Mouse (Mus musculus) embryonic facial prominence, embryonic 11.5 days (tissue): ENCODE measurements around the gene Gsta4. TPM values are rescaled to one million over a fixed set of nuclear protein-coding genes. Genes with fewer than 3 reads are reported as not detected.

Experiments used
- ATAC-seq: fragments of 200-750 bp; cut with Nextera tagmentation; replicated peaks from 2 replicates; pipeline ENCODE4 v1.8.0; 2017; ENCODE audit warnings: low read depth; ENCODE audit not compliant: insufficient number of reproducible peaks, low FRiP score, low TSS enrichment
- DNase-seq: peaks from one replicate; pipeline ENCODE4 v3.0.0-alpha.2; 2015; ENCODE audit warnings: low spot score
- H3K27ac ChIP-seq: fragments of 300-500 bp; sonication (generic); replicated peaks from 2 replicates; pipeline ENCODE4 v1.5.1; 2014; ENCODE audit warnings: mild to moderate bottlenecking, low read depth, low read length, control low read depth
- H3K27me3 ChIP-seq: fragments of 300-500 bp; sonication (generic); 2 replicates; pipeline ENCODE4 v1.6.1; 2014; ENCODE audit warnings: mild to moderate bottlenecking, low read length, moderate library complexity, mixed read lengths; ENCODE audit not compliant: control insufficient read depth, insufficient read depth
- H3K36me3 ChIP-seq: fragments of 300-500 bp; sonication (generic); replicated peaks from 2 replicates; pipeline ENCODE4 v1.6.1; 2014; ENCODE audit warnings: low read depth, mild to moderate bottlenecking, low read length, moderate library complexity, mixed read lengths; ENCODE audit not compliant: control insufficient read depth, insufficient read depth
- H3K4me1 ChIP-seq: fragments of 300-500 bp; sonication (generic); 2 replicates; pipeline ENCODE4 v1.6.1; 2014; ENCODE audit warnings: low read length, mixed read lengths; ENCODE audit not compliant: control insufficient read depth, insufficient read depth
- H3K4me2 ChIP-seq: fragments of 300-500 bp; sonication (generic); 2 replicates; pipeline ENCODE4 v1.6.1; 2014; ENCODE audit warnings: low read depth, mild to moderate bottlenecking, control low read depth, low read length, moderate library complexity
- H3K4me3 ChIP-seq: fragments of 300-500 bp; sonication (generic); 2 replicates; pipeline ENCODE4 v1.5.1; 2014; ENCODE audit warnings: low read depth, low read length, control low read depth
- H3K9ac ChIP-seq: fragments of 300-500 bp; sonication (generic); replicated peaks from 2 replicates; pipeline ENCODE4 v1.6.1; 2014; ENCODE audit warnings: mild to moderate bottlenecking, control low read depth, low read length
- H3K9me3 ChIP-seq: fragments of 300-500 bp; sonication (generic); replicated peaks from 2 replicates; pipeline ENCODE4 v1.6.1; 2016; ENCODE audit warnings: mild to moderate bottlenecking, low read length, inconsistent platforms, mixed read lengths; ENCODE audit not compliant: control insufficient read depth
- WGBS: fragments of 180-500 bp; shearing (Covaris S2); extraction: QIAGEN DNeasy Blood & Tissue Kit; methylation state at CpG from one replicate; pipeline ENCODE4 v1.1.7; 2014; 5-methylcytosine and 5-hydroxymethylcytosine counted together
- polyA plus RNA-seq: library from polyadenylated mRNA; unstranded; fragments of >200 nt; fragmentation: Nextera tagmentation; extraction: Ambion mirVana; gene quantifications from 2 replicates; pipeline ENCODE4 v1.2.1, GENCODE M21; 2014

Gene Gsta4
- polyA plus RNA-seq, 1 experiment from 2014 or later = 120 TPM

GRCm38 (mm10) chr9:78154211-78154977, 28.2 kb upstream of the Gsta4 start:
- WGBS = 84% methylated on average over 11 of the region's 11 CpGs
- H3K27ac ChIP-seq = no peak overlapping the region
- peaks cover 7% of the 10 kb centered on the region for H3K36me3 ChIP-seq
- no peak overlapping the region for H3K4me2 ChIP-seq
- H3K4me1 ChIP-seq = no peaks in the 10 kb centered on the region
- H3K27me3 ChIP-seq = no peaks in the 10 kb centered on the region
- ATAC-seq (no peak), DNase-seq (no peak)
- H3K4me3 ChIP-seq = no peak overlapping the region
- no peak overlapping the region for H3K9ac ChIP-seq
- no peaks in the 10 kb centered on the region for H3K9me3 ChIP-seq

- Histone ChIP-seq H3K9me3 (no peaks in the 10 kb centered on the region), H3K27ac (no peak overlapping the region), H3K27me3 (no peaks in the 10 kb centered on the region), H3K9ac (no peak overlapping the region), H3K36me3 (peaks cover 22% of the 10 kb centered on the region), H3K4me1 (no peaks in the 10 kb centered on the region), H3K4me2 (no peak overlapping the region), H3K4me3 (no peak overlapping the region)
- DNase-seq (no peak), ATAC-seq (no peak)
- WGBS = 90% methylated on average over 1 of the region's 1 CpGs
These were observed 25.4 kb upstream of the Gsta4 start for GRCm38 (mm10) chr9:78157221-78157620.

GRCm38 (mm10) chr9:78163291-78163690, 19.3 kb upstream of the Gsta4 start:
- H3K9ac ChIP-seq = no peak overlapping the region
- H3K27me3 ChIP-seq = no peaks in the 10 kb centered on the region
- DNase-seq = no peak
- H3K4me3 ChIP-seq = no peak overlapping the region
- H3K4me2 ChIP-seq = no peak overlapping the region
- no peak overlapping the region for H3K27ac ChIP-seq
- H3K36me3 ChIP-seq = peaks cover 15% of the 10 kb centered on the region
- ATAC-seq = no peak
- WGBS = 81% methylated on average over 10 of the region's 10 CpGs
- no peaks in the 10 kb centered on the region for H3K9me3 ChIP-seq
- no peaks in the 10 kb centered on the region for H3K4me1 ChIP-seq

GRCm38 (mm10) chr9:78164741-78165140, 17.8 kb upstream of the Gsta4 start:
- H3K9ac ChIP-seq = no peak overlapping the region
- WGBS = 90% methylated on average over 3 of the region's 3 CpGs
- no peak overlapping the region for H3K4me3 ChIP-seq
- H3K27me3 ChIP-seq = no peaks in the 10 kb centered on the region
- H3K27ac ChIP-seq = no peak overlapping the region
- peaks cover 15% of the 10 kb centered on the region for H3K36me3 ChIP-seq
- H3K4me2 ChIP-seq = no peak overlapping the region
- DNase-seq = no peak
- no peak for ATAC-seq
- H3K4me1 ChIP-seq = no peaks in the 10 kb centered on the region
- H3K9me3 ChIP-seq = no peaks in the 10 kb centered on the region

- ATAC-seq = no peak
- Histone ChIP-seq H3K4me2 (no peak overlapping the region), H3K4me3 (no peak overlapping the region), H3K27me3 (no peaks in the 10 kb centered on the region), H3K9me3 (no peaks in the 10 kb centered on the region), H3K27ac (no peak overlapping the region), H3K36me3 (peaks cover 13% of the 10 kb centered on the region), H3K9ac (no peak overlapping the region), H3K4me1 (no peaks in the 10 kb centered on the region)
- WGBS = 89% methylated on average over 6 of the region's 6 CpGs
- no peak for DNase-seq
These were observed 17.1 kb upstream of the Gsta4 start for GRCm38 (mm10) chr9:78165454-78165853.

- H3K9ac ChIP-seq = no peak overlapping the region
- ATAC-seq (no peak), DNase-seq (no peak)
- no peaks in the 10 kb centered on the region for H3K4me1 ChIP-seq
- 83% methylated on average over 19 of the region's 19 CpGs for WGBS
- no peak overlapping the region for H3K4me3 ChIP-seq
- H3K27me3 ChIP-seq = no peaks in the 10 kb centered on the region
- no peak overlapping the region for H3K4me2 ChIP-seq
- H3K27ac ChIP-seq = no peak overlapping the region
- H3K9me3 ChIP-seq = no peaks in the 10 kb centered on the region
- H3K36me3 ChIP-seq = no peaks in the 10 kb centered on the region; the same call in 1 of the 2 replicates
These were observed 15.7 kb upstream of the Gsta4 start for GRCm38 (mm10) chr9:78166694-78167452.

GRCm38 (mm10) chr9:78167453-78167969, 15.1 kb upstream of the Gsta4 start:
- DNase-seq (no peak), ATAC-seq (peak; percentile 70; the same call in 1 of the 2 replicates)
- H3K27me3 ChIP-seq = no peaks in the 10 kb centered on the region
- H3K4me1 ChIP-seq = no peaks in the 10 kb centered on the region
- no peaks in the 10 kb centered on the region for H3K9me3 ChIP-seq
- no peak overlapping the region for H3K4me2 ChIP-seq
- no peak overlapping the region for H3K9ac ChIP-seq
- no peak overlapping the region for H3K4me3 ChIP-seq
- WGBS = 90% methylated on average over 19 of the region's 19 CpGs
- H3K36me3 ChIP-seq = no peaks in the 10 kb centered on the region; the same call in 1 of the 2 replicates
- H3K27ac ChIP-seq = no peak overlapping the region

- Histone ChIP-seq H3K27ac (no peak overlapping the region), H3K4me3 (no peak overlapping the region), H3K4me1 (no peaks in the 10 kb centered on the region), H3K9me3 (no peaks in the 10 kb centered on the region), H3K4me2 (no peak overlapping the region), H3K9ac (no peak overlapping the region), H3K36me3 (no peaks in the 10 kb centered on the region; the same call in 1 of the 2 replicates), H3K27me3 (no peaks in the 10 kb centered on the region)
- DNase-seq (no peak), ATAC-seq (no peak)
- WGBS = 93% methylated on average over 6 of the region's 6 CpGs
These were observed 13.7 kb upstream of the Gsta4 start for GRCm38 (mm10) chr9:78168864-78169263.
